Mouse (Mus musculus): Measurements from ENCODE around the gene Lats2.
"Not testable (repeated sequence)": the region's sequence is repeated elsewhere in the genome, so short reads cannot be mapped to it uniquely, and the experiment has no call there.

Gene Lats2

GRCm38 (mm10) chr14:57758237-57758636 lies at the start of gene Lats2:
Lats2 (minus strand) TSS chr14:57758388.
- in situ Hi-C loops (cut with MboI, MseI): no loop called here

- in situ Hi-C loops (cut with MboI, MseI): no loop called here
These were observed 45.5 kb upstream of the Lats2 start for GRCm38 (mm10) chr14:57803731-57804130.

- in situ Hi-C loops (cut with MboI, MseI): no loop called here
These were observed 40.1 kb upstream of the Lats2 start, which contains the start of gene Sap18 for GRCm38 (mm10) chr14:57797991-57798931. Sap18 (plus strand) TSS chr14:57798180.

- in situ Hi-C loops (cut with MboI, MseI): no loop called here
These were observed 39.4 kb upstream of the Lats2 start for GRCm38 (mm10) chr14:57797551-57797950.

- in situ Hi-C loops (cut with MboI, MseI): no loop called here
These were observed 33.0 kb upstream of the Lats2 start for GRCm38 (mm10) chr14:57791171-57791570.

- in situ Hi-C loops (cut with MboI, MseI): no loop called here
These were observed 31.6 kb upstream of the Lats2 start for GRCm38 (mm10) chr14:57789759-57790158.

GRCm38 (mm10) chr14:57789311-57789710 lies 31.1 kb upstream of the Lats2 start:
- in situ Hi-C loops (cut with MboI, MseI): no loop called here

GRCm38 (mm10) chr14:57787406-57787805 lies 29.2 kb upstream of the Lats2 start:
- in situ Hi-C loops (cut with MboI, MseI): no loop called here

- in situ Hi-C loops (cut with MboI, MseI): no loop called here
These were observed 14.1 kb upstream of the Lats2 start for GRCm38 (mm10) chr14:57772157-57772815.

GRCm38 (mm10) chr14:57769102-57769501 lies 10.9 kb upstream of the Lats2 start:
- in situ Hi-C loops (cut with MboI, MseI): no loop called here

GRCm38 (mm10) chr14:57760447-57761412 lies 2.5 kb upstream of the Lats2 start:
- in situ Hi-C loops (cut with MboI, MseI): no loop called here

- in situ Hi-C loops (cut with MboI, MseI): no loop called here
These were observed 2.1 kb downstream of the Lats2 start for GRCm38 (mm10) chr14:57756094-57756493.

GRCm38 (mm10) chr14:57755661-57756060 lies 2.5 kb downstream of the Lats2 start:
- in situ Hi-C loops (cut with MboI, MseI): no loop called here

GRCm38 (mm10) chr14:57753351-57753992 lies 4.7 kb downstream of the Lats2 start:
- in situ Hi-C loops (cut with MboI, MseI): no loop called here

- in situ Hi-C loops (cut with MboI, MseI): not testable (repeated sequence)
These were observed 7.2 kb downstream of the Lats2 start for GRCm38 (mm10) chr14:57751006-57751405.

GRCm38 (mm10) chr14:57749501-57749900 lies 8.7 kb downstream of the Lats2 start:
- in situ Hi-C loops (cut with MboI, MseI): no loop called here

GRCm38 (mm10) chr14:57746001-57746771 lies 12.0 kb downstream of the Lats2 start, which contains the start of gene Gm49361:
Gm49361 (minus strand) TSS chr14:57746103.
- in situ Hi-C loops (cut with MboI, MseI): no loop called here

- in situ Hi-C loops (cut with MboI, MseI): no loop called here
These were observed 12.8 kb downstream of the Lats2 start for GRCm38 (mm10) chr14:57745291-57745969.

GRCm38 (mm10) chr14:57744547-57744946 lies 13.6 kb downstream of the Lats2 start:
- in situ Hi-C loops (cut with MboI, MseI): no loop called here

- in situ Hi-C loops (cut with MboI, MseI): no loop called here
These were observed 17.5 kb downstream of the Lats2 start for GRCm38 (mm10) chr14:57740651-57741050.

All from T-helper 1 cell (primary cell).